Mouse (Mus musculus) stomach, embryonic 15.5 days (tissue): ENCODE measurements around the gene Col11a2. TPM values are rescaled to one million over a fixed set of nuclear protein-coding genes. Genes with fewer than 3 reads are reported as not detected.
A peak's percentile ranks its signal among the peaks of the same experiment; 100 is the strongest.

Source experiments
- ATAC-seq: fragments of 200-750 bp; cut with Nextera tagmentation; 2 replicates; pipeline ENCODE4 v1.8.0; 2017; ENCODE audit warnings: low read depth, moderate number of reproducible peaks, moderate TSS enrichment; ENCODE audit not compliant: insufficient read depth, low FRiP score
- H3K27ac ChIP-seq: fragments of 300-500 bp; sonication (generic); 2 replicates; pipeline ENCODE4 v1.5.1; 2015; ENCODE audit warnings: mild to moderate bottlenecking, inconsistent platforms
- H3K27me3 ChIP-seq: fragments of 300-500 bp; sonication (generic); replicated peaks from 2 replicates; pipeline ENCODE4 v1.6.1; 2015; ENCODE audit warnings: inconsistent platforms
- H3K36me3 ChIP-seq: fragments of 300-500 bp; sonication (generic); 2 replicates; pipeline ENCODE4 v1.6.1; 2015; ENCODE audit warnings: inconsistent platforms
- H3K4me1 ChIP-seq: fragments of 300-500 bp; sonication (generic); 2 replicates; pipeline ENCODE4 v1.6.1; 2015; ENCODE audit warnings: inconsistent platforms
- H3K4me2 ChIP-seq: fragments of 300-500 bp; sonication (generic); 2 replicates; pipeline ENCODE4 v1.6.1; 2015; ENCODE audit warnings: mild to moderate bottlenecking, inconsistent platforms
- H3K4me3 ChIP-seq: fragments of 300-500 bp; sonication (generic); replicated peaks from 2 replicates; pipeline ENCODE4 v1.5.1; 2015; ENCODE audit warnings: inconsistent platforms
- H3K9ac ChIP-seq: fragments of 300-500 bp; sonication (generic); 2 replicates; pipeline ENCODE4 v1.6.1; 2015; ENCODE audit warnings: inconsistent platforms
- H3K9me3 ChIP-seq: fragments of 300-500 bp; sonication (generic); 2 replicates; pipeline ENCODE4 v1.6.1; 2016; ENCODE audit warnings: inconsistent platforms
- WGBS: fragments of 180-500 bp; shearing (Covaris S2); methylation state at CpG from one replicate; pipeline ENCODE4 v1.1.7; 2015; 5-methylcytosine and 5-hydroxymethylcytosine counted together
- polyA plus RNA-seq: library from polyadenylated mRNA; unstranded; fragments of >200 nt; fragmentation: Nextera tagmentation; extraction: Ambion mirVana; gene quantifications from 2 replicates; pipeline ENCODE4 v1.2.1, GENCODE M21; 2015

The Col11a2 gene
- polyA plus RNA-seq, 1 experiment from 2014 or later, result 1.3 TPM

- no peak overlapping the region for H3K9ac ChIP-seq
- no peaks in the 10 kb centered on the region for H3K36me3 ChIP-seq
- no peak overlapping the region for H3K27ac ChIP-seq
- no peak overlapping the region for H3K4me3 ChIP-seq
- no peaks in the 10 kb centered on the region for H3K27me3 ChIP-seq
- WGBS, result 59% methylated on average over 5 of the region's 5 CpGs
- H3K9me3 ChIP-seq, result no peaks in the 10 kb centered on the region
- no peak for ATAC-seq
- no peaks in the 10 kb centered on the region for H3K4me1 ChIP-seq
- no peak overlapping the region for H3K4me2 ChIP-seq
These were observed 29.1 kb upstream of the Col11a2 start for GRCm38 (mm10) chr17:34010156-34010555.

- H3K36me3 ChIP-seq, result no peaks in the 10 kb centered on the region
- no peaks in the 10 kb centered on the region for H3K9me3 ChIP-seq
- no peak overlapping the region for H3K4me2 ChIP-seq
- WGBS, result 93% methylated on average over 8 of the region's 8 CpGs
- no peak overlapping the region for H3K4me3 ChIP-seq
- no peaks in the 10 kb centered on the region for H3K4me1 ChIP-seq
- H3K27me3 ChIP-seq, result no peaks in the 10 kb centered on the region
- no peak overlapping the region for H3K27ac ChIP-seq
- no peak for ATAC-seq
- H3K9ac ChIP-seq, result no peak overlapping the region
These were observed 25.8 kb upstream of the Col11a2 start for GRCm38 (mm10) chr17:34013436-34013835.

- H3K9me3 ChIP-seq, result no peaks in the 10 kb centered on the region
- no peaks in the 10 kb centered on the region for H3K27me3 ChIP-seq
- H3K4me2 ChIP-seq, result no peak overlapping the region
- no peak for ATAC-seq
- no peak overlapping the region for H3K27ac ChIP-seq
- peaks cover 29% of the 10 kb centered on the region; the same call in 1 of the 2 replicates for H3K36me3 ChIP-seq
- 91% methylated on average over 23 of the region's 23 CpGs for WGBS
- peaks cover 27% of the 10 kb centered on the region for H3K4me1 ChIP-seq
- no peak overlapping the region for H3K9ac ChIP-seq
- H3K4me3 ChIP-seq, result no peak overlapping the region
These were observed 17.5 kb upstream of the Col11a2 start for GRCm38 (mm10) chr17:34021539-34022413.

- Histone ChIP-seq H3K9ac (no peak overlapping the region), H3K27me3 (no peaks in the 10 kb centered on the region), H3K4me1 (peaks cover 34% of the 10 kb centered on the region), H3K4me2 (no peak overlapping the region), H3K27ac (no peak overlapping the region), H3K4me3 (no peak overlapping the region), H3K36me3 (peaks cover 29% of the 10 kb centered on the region; the same call in 1 of the 2 replicates), H3K9me3 (no peaks in the 10 kb centered on the region)
- ATAC-seq, result no peak
- 89% methylated on average over 14 of the region's 14 CpGs for WGBS
These were observed 16.8 kb upstream of the Col11a2 start for GRCm38 (mm10) chr17:34022414-34022783.

- Histone ChIP-seq H3K36me3 (peaks cover 29% of the 10 kb centered on the region; the same call in 1 of the 2 replicates), H3K4me3 (no peak overlapping the region), H3K4me2 (no peak overlapping the region), H3K27ac (no peak overlapping the region), H3K9ac (no peak overlapping the region), H3K4me1 (peaks cover 35% of the 10 kb centered on the region), H3K27me3 (no peaks in the 10 kb centered on the region), H3K9me3 (no peaks in the 10 kb centered on the region)
- WGBS, result 97% methylated on average over 20 of the region's 20 CpGs
- no peak for ATAC-seq
These were observed 16.2 kb upstream of the Col11a2 start for GRCm38 (mm10) chr17:34022987-34023386.

GRCm38 (mm10) chr17:34023678-34024077 is 15.6 kb upstream of the Col11a2 start:
- Histone ChIP-seq H3K4me1 (peaks cover 42% of the 10 kb centered on the region), H3K27ac (peak overlapping the region; percentile 94), H3K4me3 (peak overlapping the region; percentile 90), H3K9me3 (no peaks in the 10 kb centered on the region), H3K36me3 (peaks cover 34% of the 10 kb centered on the region), H3K27me3 (no peaks in the 10 kb centered on the region), H3K4me2 (peak overlapping the region; percentile 91), H3K9ac (peak overlapping the region; percentile 94; the same call in 1 of the 2 replicates)
- no peak for ATAC-seq
- WGBS, result 56% methylated on average over 9 of the region's 9 CpGs

GRCm38 (mm10) chr17:34024317-34024821 is 14.9 kb upstream of the Col11a2 start, which contains the start of gene Ring1:
Gene Ring1 (minus strand): TSS chr17:34024680.
- Histone ChIP-seq H3K4me3 (peak within 1 kb of the TSS; percentile 90), H3K9me3 (no peaks in the 10 kb centered on the region), H3K27me3 (no peaks in the 10 kb centered on the region), H3K4me1 (peaks cover 45% of the 10 kb centered on the region), H3K36me3 (peaks cover 38% of the 10 kb centered on the region), H3K4me2 (peak within 1 kb of the TSS; percentile 91), H3K9ac (peak within 1 kb of the TSS; percentile 94), H3K27ac (peak within 1 kb of the TSS; percentile 94)
- ATAC-seq, result peak; percentile 40
- whole genome bisulfite sequencing, result under 1% methylated on average over 56 of the region's 58 CpGs

GRCm38 (mm10) chr17:34024861-34025755 is 14.1 kb upstream of the Col11a2 start:
- Histone ChIP-seq H3K27ac (peak overlapping the region; percentile 94), H3K9ac (peak overlapping the region; percentile 94), H3K36me3 (peaks cover 36% of the 10 kb centered on the region), H3K4me2 (peak overlapping the region; percentile 91), H3K4me1 (peaks cover 52% of the 10 kb centered on the region), H3K27me3 (no peaks in the 10 kb centered on the region), H3K4me3 (peak overlapping the region; percentile 90), H3K9me3 (no peaks in the 10 kb centered on the region)
- peak; percentile 1; the same call in 1 of the 2 replicates for ATAC-seq
- 1% methylated on average over 57 of the region's 57 CpGs for WGBS

- 32% methylated on average over 7 of the region's 7 CpGs for WGBS
- Histone ChIP-seq H3K36me3 (peaks cover 31% of the 10 kb centered on the region), H3K4me1 (peaks cover 57% of the 10 kb centered on the region), H3K27ac (no peak overlapping the region), H3K9me3 (no peaks in the 10 kb centered on the region), H3K9ac (no peak overlapping the region), H3K4me3 (peak overlapping the region; percentile 90), H3K27me3 (no peaks in the 10 kb centered on the region), H3K4me2 (peak overlapping the region; percentile 94)
- ATAC-seq, result no peak
These were observed 13.5 kb upstream of the Col11a2 start for GRCm38 (mm10) chr17:34025756-34026151.

GRCm38 (mm10) chr17:34026221-34026620 is 13.0 kb upstream of the Col11a2 start:
- Histone ChIP-seq H3K27ac (no peak overlapping the region), H3K4me2 (peak overlapping the region; percentile 94; the same call in 1 of the 2 replicates), H3K4me1 (peaks cover 57% of the 10 kb centered on the region), H3K9ac (no peak overlapping the region), H3K36me3 (peaks cover 28% of the 10 kb centered on the region), H3K27me3 (no peaks in the 10 kb centered on the region), H3K4me3 (no peak overlapping the region), H3K9me3 (no peaks in the 10 kb centered on the region)
- ATAC-seq, result no peak
- 47% methylated on average over 2 of the region's 2 CpGs for WGBS

GRCm38 (mm10) chr17:34026917-34027655 is 12.2 kb upstream of the Col11a2 start:
- WGBS, result 11% methylated on average over 36 of the region's 36 CpGs
- no peak for ATAC-seq
- peak overlapping the region; percentile 78 for H3K27ac ChIP-seq
- H3K9me3 ChIP-seq, result no peaks in the 10 kb centered on the region
- H3K9ac ChIP-seq, result peak overlapping the region; percentile 46
- peak overlapping the region; percentile 94 for H3K4me2 ChIP-seq
- H3K27me3 ChIP-seq, result no peaks in the 10 kb centered on the region
- peak overlapping the region; percentile 56 for H3K4me3 ChIP-seq
- H3K36me3 ChIP-seq, result peaks cover 21% of the 10 kb centered on the region
- H3K4me1 ChIP-seq, result peaks cover 57% of the 10 kb centered on the region
